Mouse (Mus musculus) kidney, postnatal 10 days (tissue): ENCODE results near the gene Nptx2.

Experiments
- DNase-seq: peaks from one replicate; pipeline ENCODE4 v3.0.0; 2021; ENCODE audit warnings: mixed read lengths

Nptx2 gene

GRCm38 (mm10) chr5:144545653-144546422 lies at the start of gene Nptx2:
Gene Nptx2 (plus strand): TSS chr5:144545902.
- peak; percentile 87 for DNase-seq

GRCm38 (mm10) chr5:144496481-144496880 lies 49.2 kb upstream of the Nptx2 start:
- no peak for DNase-seq

GRCm38 (mm10) chr5:144504239-144504638 lies 41.5 kb upstream of the Nptx2 start:
- DNase-seq, result no peak

- DNase-seq, result no peak
Observed at GRCm38 (mm10) chr5:144505731-144506130, 40.0 kb upstream of the Nptx2 start.

- DNase-seq, result no peak
Observed at GRCm38 (mm10) chr5:144506156-144506555, 39.5 kb upstream of the Nptx2 start.

GRCm38 (mm10) chr5:144506689-144507552 lies 38.8 kb upstream of the Nptx2 start:
- no peak for DNase-seq

- DNase-seq, result no peak
Observed at GRCm38 (mm10) chr5:144509431-144509830, 36.3 kb upstream of the Nptx2 start.

- no peak for DNase-seq
Observed at GRCm38 (mm10) chr5:144514738-144515137, 31.0 kb upstream of the Nptx2 start.

GRCm38 (mm10) chr5:144515241-144515640 lies 30.5 kb upstream of the Nptx2 start:
- no peak for DNase-seq

GRCm38 (mm10) chr5:144520096-144520495 lies 25.6 kb upstream of the Nptx2 start:
- no peak for DNase-seq

- no peak for DNase-seq
Observed at GRCm38 (mm10) chr5:144524774-144525173, 20.9 kb upstream of the Nptx2 start.

GRCm38 (mm10) chr5:144529123-144529522 lies 16.6 kb upstream of the Nptx2 start:
- DNase-seq, result no peak

- DNase-seq, result peak; percentile 32
Observed at GRCm38 (mm10) chr5:144542711-144543308, 2.9 kb upstream of the Nptx2 start.

- DNase-seq, result no peak
Observed at GRCm38 (mm10) chr5:144546423-144546995, 807 bp downstream of the Nptx2 start.

- no peak for DNase-seq
Observed at GRCm38 (mm10) chr5:144547333-144547878, 1.7 kb downstream of the Nptx2 start.

GRCm38 (mm10) chr5:144548079-144548631 lies 2.5 kb downstream of the Nptx2 start:
- DNase-seq, result peak; percentile 15

- DNase-seq, result no peak
Observed at GRCm38 (mm10) chr5:144550003-144550402, 4.3 kb downstream of the Nptx2 start.

GRCm38 (mm10) chr5:144550622-144551137 lies 5.0 kb downstream of the Nptx2 start:
- DNase-seq, result no peak

GRCm38 (mm10) chr5:144556710-144557109 lies 11.0 kb downstream of the Nptx2 start:
- DNase-seq, result no peak

GRCm38 (mm10) chr5:144557363-144557762 lies 11.7 kb downstream of the Nptx2 start:
- DNase-seq, result peak; percentile 16

GRCm38 (mm10) chr5:144558481-144558880 lies 12.8 kb downstream of the Nptx2 start:
- no peak for DNase-seq

GRCm38 (mm10) chr5:144565739-144566138 lies 20.0 kb downstream of the Nptx2 start:
- DNase-seq, result no peak
